Mouse (Mus musculus) limb, embryonic 12.5 days (tissue): ENCODE data around the gene Chd2. TPM values are rescaled to one million over a fixed set of nuclear protein-coding genes. Genes with fewer than 3 reads are reported as not detected.
"Not testable (repeated sequence)": the region's sequence is repeated elsewhere in the genome, so short reads cannot be mapped to it uniquely, and the experiment has no call there.

Experiments used
- ATAC-seq: fragments of 200-750 bp; cut with Nextera tagmentation; 2 replicates; pipeline ENCODE4 v1.8.0; 2017; ENCODE audit warnings: low read depth, moderate TSS enrichment; ENCODE audit not compliant: insufficient number of reproducible peaks, insufficient read depth, low FRiP score, low TSS enrichment
- H3K27ac ChIP-seq: fragments of 300-500 bp; sonication (generic); 2 replicates; pipeline ENCODE4 v1.5.1; 2016; ENCODE audit warnings: mild to moderate bottlenecking, moderate library complexity
- H3K27me3 ChIP-seq: fragments of 300-500 bp; sonication (generic); 2 replicates; pipeline ENCODE4 v1.6.1; 2016; ENCODE audit warnings: mild to moderate bottlenecking, moderate library complexity
- H3K36me3 ChIP-seq: fragments of 300-500 bp; sonication (generic); 2 replicates; pipeline ENCODE4 v1.6.1; 2016; ENCODE audit warnings: mild to moderate bottlenecking, moderate library complexity
- H3K4me1 ChIP-seq: fragments of 300-500 bp; sonication (generic); replicated peaks from 2 replicates; pipeline ENCODE4 v1.6.1; 2016
- H3K4me2 ChIP-seq: fragments of 300-500 bp; sonication (generic); 2 replicates; pipeline ENCODE4 v1.6.1; 2016; ENCODE audit warnings: mild to moderate bottlenecking, moderate library complexity
- H3K4me3 ChIP-seq: fragments of 300-500 bp; sonication (generic); replicated peaks from 2 replicates; pipeline ENCODE4 v1.5.1; 2016; ENCODE audit warnings: mild to moderate bottlenecking
- H3K9ac ChIP-seq: fragments of 300-500 bp; sonication (generic); replicated peaks from 2 replicates; pipeline ENCODE4 v1.6.1; 2016; ENCODE audit warnings: mild to moderate bottlenecking, moderate library complexity
- H3K9me3 ChIP-seq: fragments of 300-500 bp; sonication (generic); 2 replicates; pipeline ENCODE4 v1.6.1; 2016; ENCODE audit warnings: mild to moderate bottlenecking, moderate library complexity
- WGBS: fragments of 180-500 bp; shearing (Covaris S2); methylation state at CpG from one replicate; pipeline ENCODE4 v1.1.7; 2016; 5-methylcytosine and 5-hydroxymethylcytosine counted together
- polyA plus RNA-seq: library from polyadenylated mRNA; unstranded; fragments of >200 nt; fragmentation: Nextera tagmentation; extraction: Ambion mirVana; gene quantifications from 2 replicates; pipeline ENCODE4 v1.2.1, GENCODE M21; 2016

Gene Chd2
- polyA plus RNA-seq, 1 experiment from 2014 or later: 70.3 TPM

- Histone ChIP-seq H3K9ac (no peak overlapping the region), H3K27me3 (no peaks in the 10 kb centered on the region), H3K4me3 (no peak overlapping the region), H3K27ac (no peak overlapping the region), H3K4me1 (peaks cover 11% of the 10 kb centered on the region), H3K36me3 (no peaks in the 10 kb centered on the region), H3K9me3 (no peaks in the 10 kb centered on the region), H3K4me2 (no peak overlapping the region)
- 70% methylated on average over 8 of the region's 8 CpGs for WGBS
- no peak for ATAC-seq
Measured at GRCm38 (mm10) chr7:73579072-73579731, 37.6 kb upstream of the Chd2 start.

GRCm38 (mm10) chr7:73577888-73578421, 36.3 kb upstream of the Chd2 start:
- H3K4me1 ChIP-seq: peaks cover 6% of the 10 kb centered on the region; the same call in 1 of the 2 replicates
- no peak overlapping the region for H3K4me2 ChIP-seq
- H3K9me3 ChIP-seq: no peaks in the 10 kb centered on the region
- no peak overlapping the region for H3K27ac ChIP-seq
- no peak for ATAC-seq
- 82% methylated on average over 6 of the region's 6 CpGs for WGBS
- no peaks in the 10 kb centered on the region for H3K27me3 ChIP-seq
- H3K36me3 ChIP-seq: no peaks in the 10 kb centered on the region
- no peak overlapping the region for H3K4me3 ChIP-seq
- no peak overlapping the region for H3K9ac ChIP-seq

- H3K36me3 ChIP-seq: no peaks in the 10 kb centered on the region
- no peaks in the 10 kb centered on the region for H3K27me3 ChIP-seq
- H3K4me3 ChIP-seq: no peak overlapping the region
- H3K9ac ChIP-seq: no peak overlapping the region
- H3K4me2 ChIP-seq: no peak overlapping the region
- no peak for ATAC-seq
- WGBS: 61% methylated on average over 16 of the region's 16 CpGs
- no peaks in the 10 kb centered on the region for H3K9me3 ChIP-seq
- H3K27ac ChIP-seq: no peak overlapping the region
- H3K4me1 ChIP-seq: 0 out of 2 replicates have a peak, but pooled peaks cover 3% of the 10 kb centered on the region
Measured at GRCm38 (mm10) chr7:73576101-73576936, 34.7 kb upstream of the Chd2 start.

- 45% methylated on average over 8 of the region's 8 CpGs for WGBS
- Histone ChIP-seq H3K4me1 (0 out of 2 replicates have a peak, but pooled peaks cover 3% of the 10 kb centered on the region), H3K9me3 (no peaks in the 10 kb centered on the region), H3K4me3 (no peak overlapping the region), H3K4me2 (no peak overlapping the region), H3K27ac (no peak overlapping the region), H3K9ac (no peak overlapping the region), H3K36me3 (no peaks in the 10 kb centered on the region), H3K27me3 (no peaks in the 10 kb centered on the region)
- no peak for ATAC-seq
Measured at GRCm38 (mm10) chr7:73575257-73575656, 33.6 kb upstream of the Chd2 start.

GRCm38 (mm10) chr7:73574673-73575072, 33.0 kb upstream of the Chd2 start:
- not testable (repeated sequence) for H3K27ac ChIP-seq, H3K9ac ChIP-seq, H3K9me3 ChIP-seq, H3K4me2 ChIP-seq, H3K4me3 ChIP-seq, H3K36me3 ChIP-seq, ATAC-seq, H3K27me3 ChIP-seq, H3K4me1 ChIP-seq
- WGBS: 43% methylated on average over 3 of the region's 3 CpGs

GRCm38 (mm10) chr7:73572571-73572970, 30.9 kb upstream of the Chd2 start:
- H3K36me3 ChIP-seq: no peaks in the 10 kb centered on the region
- WGBS: 44% methylated on average over 3 of the region's 3 CpGs
- H3K27ac ChIP-seq: no peak overlapping the region
- H3K9me3 ChIP-seq: no peaks in the 10 kb centered on the region
- no peak overlapping the region for H3K4me2 ChIP-seq
- no peaks in the 10 kb centered on the region for H3K27me3 ChIP-seq
- no peak for ATAC-seq
- H3K4me3 ChIP-seq: no peak overlapping the region
- 0 out of 2 replicates have a peak, but pooled peaks cover 3% of the 10 kb centered on the region for H3K4me1 ChIP-seq
- no peak overlapping the region for H3K9ac ChIP-seq

GRCm38 (mm10) chr7:73568801-73569403, 27.3 kb upstream of the Chd2 start:
- H3K4me1 ChIP-seq: no peaks in the 10 kb centered on the region
- ATAC-seq: no peak
- 85% methylated on average over 3 of the region's 3 CpGs for WGBS

GRCm38 (mm10) chr7:73567754-73568161, 26.1 kb upstream of the Chd2 start:
- Histone ChIP-seq H3K9me3 (no peaks in the 10 kb centered on the region), H3K4me3 (no peak overlapping the region), H3K27ac (no peak overlapping the region), H3K4me1 (no peaks in the 10 kb centered on the region), H3K4me2 (no peak overlapping the region), H3K36me3 (no peaks in the 10 kb centered on the region), H3K9ac (no peak overlapping the region), H3K27me3 (no peaks in the 10 kb centered on the region)
- 61% methylated on average over 4 of the region's 4 CpGs for WGBS
- ATAC-seq: no peak

More at GRCm38 (mm10) chr7:73568801-73569403, 27.3 kb upstream of the Chd2 start:
- no peak overlapping the region for H3K4me2 ChIP-seq
- no peak overlapping the region for H3K4me3 ChIP-seq
- no peaks in the 10 kb centered on the region for H3K27me3 ChIP-seq
- H3K27ac ChIP-seq: no peak overlapping the region
- no peaks in the 10 kb centered on the region for H3K9me3 ChIP-seq
- no peak overlapping the region for H3K9ac ChIP-seq
- H3K36me3 ChIP-seq: no peaks in the 10 kb centered on the region

GRCm38 (mm10) chr7:73564131-73564530, 22.5 kb upstream of the Chd2 start:
- 89% methylated on average over 6 of the region's 6 CpGs for WGBS
- Histone ChIP-seq H3K4me2 (no peak overlapping the region), H3K27me3 (no peaks in the 10 kb centered on the region), H3K27ac (no peak overlapping the region), H3K9ac (no peak overlapping the region), H3K4me1 (peaks cover 13% of the 10 kb centered on the region), H3K9me3 (no peaks in the 10 kb centered on the region), H3K36me3 (no peaks in the 10 kb centered on the region), H3K4me3 (no peak overlapping the region)
- no peak for ATAC-seq

GRCm38 (mm10) chr7:73561492-73562055, 19.9 kb upstream of the Chd2 start:
- no peak overlapping the region for H3K4me3 ChIP-seq
- H3K27me3 ChIP-seq: no peaks in the 10 kb centered on the region
- H3K4me1 ChIP-seq: peaks cover 13% of the 10 kb centered on the region
- no peak overlapping the region for H3K4me2 ChIP-seq
- WGBS: 35% methylated on average over 10 of the region's 10 CpGs
- no peaks in the 10 kb centered on the region for H3K36me3 ChIP-seq
- no peak for ATAC-seq
- H3K9me3 ChIP-seq: no peaks in the 10 kb centered on the region
- no peak overlapping the region for H3K27ac ChIP-seq
- no peak overlapping the region for H3K9ac ChIP-seq

- no peak for ATAC-seq
- 93% methylated on average over 6 of the region's 6 CpGs for WGBS
- H3K27me3 ChIP-seq: no peaks in the 10 kb centered on the region
- no peaks in the 10 kb centered on the region for H3K36me3 ChIP-seq
- no peak overlapping the region for H3K27ac ChIP-seq
- no peak overlapping the region for H3K4me3 ChIP-seq
- H3K4me1 ChIP-seq: peaks cover 13% of the 10 kb centered on the region
- no peaks in the 10 kb centered on the region for H3K9me3 ChIP-seq
- H3K9ac ChIP-seq: no peak overlapping the region
- no peak overlapping the region for H3K4me2 ChIP-seq
Measured at GRCm38 (mm10) chr7:73560811-73561210, 19.2 kb upstream of the Chd2 start.
